In genomic region chr4:33243921-33244320, GRCm38 (mm10) we compare ENCODE assay signal across 16 mouse cellular contexts. TPM values are rescaled to one million over a fixed set of nuclear protein-coding genes. Genes with fewer than 3 reads are reported as not detected.
DNase-seq lines count a peak whose midpoint lies in the region; ATAC-seq and TF ChIP-seq lines count a peak whose summit lies in the region.
"Had no signal": no experiment of that assay in that cellular context is flagged by ENCODE, and none has a peak within 500 bp of the region (broad histone marks: within the 10 kb centered on the region; RNA-seq: fewer than 3 reads in every experiment).

No protein-coding gene starts in this region.

- H3K4me3 ChIP-seq in midbrain, embryonic 12.5 days, result no peak overlapping the region
- H3K4me3 ChIP-seq in midbrain, embryonic 14.5 days (replicated peaks; ENCODE audit: low read depth, low read length), result no peak overlapping the region
- no peak overlapping the region for H3K4me3 ChIP-seq in MEL (ENCODE audit: control insufficient read depth in 1 of 2, insufficient read depth in 1 of 2, low read depth in 2 of 2, low read length in 2 of 2)
- H3K4me3 ChIP-seq: embryonic facial prominence, embryonic 12.5 days; limb, embryonic 15.5 days; lung, embryonic 15.5 days had no signal

- no peak for TF ChIP-seq RAD21 in MEL (IDR thresholded peaks at IDR 0.05; ENCODE audit: low read depth, low read length)

- peaks cover 31% of the 10 kb centered on the region for H3K36me3 ChIP-seq in midbrain, embryonic 12.5 days
- peaks cover 34% of the 10 kb centered on the region for H3K36me3 ChIP-seq in midbrain, embryonic 14.5 days (ENCODE audit: control insufficient read depth, insufficient read depth, low read length)
- peaks cover 7 to 24% of the 10 kb centered on the region in 2 experiments for H3K36me3 ChIP-seq in MEL (ENCODE audit: control insufficient read depth in 1 of 2, insufficient read depth in 2 of 2, low read length in 2 of 2)

- no peak overlapping the region for H3K9ac ChIP-seq in midbrain, embryonic 12.5 days (replicated peaks)
- H3K9ac ChIP-seq in midbrain, embryonic 14.5 days (replicated peaks; ENCODE audit: low read length), result no peak overlapping the region
- no peak overlapping the region for H3K9ac ChIP-seq in MEL (ENCODE audit: control insufficient read depth, low read depth, low read length, poor library complexity, severe bottlenecking)
- H3K9ac ChIP-seq: embryonic facial prominence, embryonic 12.5 days; limb, embryonic 15.5 days; lung, embryonic 15.5 days had no signal

- no peak overlapping the region for H3K4me2 ChIP-seq in midbrain, embryonic 12.5 days (replicated peaks)
- no peak overlapping the region for H3K4me2 ChIP-seq in midbrain, embryonic 14.5 days (ENCODE audit: low read length)
- H3K4me2 ChIP-seq: embryonic facial prominence, embryonic 12.5 days; limb, embryonic 15.5 days; lung, embryonic 15.5 days had no signal

- no peaks in the 10 kb centered on the region for H3K9me3 ChIP-seq in midbrain, embryonic 12.5 days
- H3K9me3 ChIP-seq in midbrain, embryonic 14.5 days (ENCODE audit: control insufficient read depth, low read length), result no peaks in the 10 kb centered on the region
- no peaks in the 10 kb centered on the region for H3K9me3 ChIP-seq in MEL (replicated peaks; ENCODE audit: insufficient read depth, low read length)
- H3K9me3 ChIP-seq: embryonic facial prominence, embryonic 12.5 days; limb, embryonic 15.5 days; lung, embryonic 15.5 days had no signal

- no peaks in the 10 kb centered on the region for H3K27me3 ChIP-seq in midbrain, embryonic 12.5 days
- H3K27me3 ChIP-seq in midbrain, embryonic 14.5 days (ENCODE audit: control insufficient read depth, insufficient read depth, low read length), result no peaks in the 10 kb centered on the region
- no peaks in the 10 kb centered on the region for H3K27me3 ChIP-seq in MEL (ENCODE audit: control insufficient read depth in 1 of 2, insufficient read depth in 2 of 2, low read length in 2 of 2)
- H3K27me3 ChIP-seq: CH12.LX; embryonic facial prominence, embryonic 12.5 days; limb, embryonic 15.5 days; lung, embryonic 15.5 days had no signal

- TF ChIP-seq EP300 in MEL (IDR thresholded peaks at IDR 0.05; ENCODE audit: low read depth in 1 of 2, low read length in 2 of 2), result no peak

- DNase-seq in heart, adult 11 months, result peak; percentile 87
- no peak for DNase-seq in heart, postnatal 4 days
- no peak for DNase-seq in midbrain, embryonic 14.5 days
- peak; percentile 17 for DNase-seq in MEL (ENCODE audit: low read depth, low spot score)
- DNase-seq in natural killer cell, adult 2 months (ENCODE audit: low spot score in 2 of 2), result peak; percentile 29 to 42
- DNase-seq in spleen, adult 12 weeks (ENCODE audit: low spot score), result no peak
- no peak for DNase-seq in kidney, postnatal 25 days
- DNase-seq: cerebellum, postnatal 25 days; heart, postnatal 14 days had no signal

- peaks cover 11% of the 10 kb centered on the region for H3K79me2 ChIP-seq in MEL (ENCODE audit: control insufficient read depth, insufficient read depth, low read length, poor library complexity)

- 87% methylated on average over 4 of the region's 4 CpGs for WGBS in midbrain, embryonic 12.5 days
- WGBS in midbrain, embryonic 14.5 days, result 93% methylated on average over 4 of the region's 4 CpGs

- TF ChIP-seq POLR2A in MEL (IDR thresholded peaks at IDR 0.05; ENCODE audit: control insufficient read depth in 1 of 2, insufficient read depth in 1 of 2, low read depth in 1 of 2, low read length in 2 of 2, poor library complexity in 1 of 2), result no peak

- H3K4me1 ChIP-seq in midbrain, embryonic 12.5 days, result peaks cover 20% of the 10 kb centered on the region
- H3K4me1 ChIP-seq in midbrain, embryonic 14.5 days (ENCODE audit: control insufficient read depth, insufficient read depth, low read length), result peaks cover 15% of the 10 kb centered on the region
- peaks cover 3 to 19% of the 10 kb centered on the region in 2 experiments; a peak in 3 of 4 replicates for H3K4me1 ChIP-seq in MEL (ENCODE audit: control insufficient read depth in 1 of 2, insufficient read depth in 2 of 2, low read length in 2 of 2)

- ATAC-seq in midbrain, embryonic 12.5 days (ENCODE audit: low FRiP score, low read depth), result no peak
- no peak for ATAC-seq in midbrain, embryonic 14.5 days (ENCODE audit: low FRiP score, low TSS enrichment)

- no peak for TF ChIP-seq CTCF in MEL (IDR thresholded peaks at IDR 0.05 in 2 of 3, conservative IDR thresholded peaks at IDR 0.05 in 1 of 3; ENCODE audit: control insufficient read depth in 1 of 3, insufficient read depth in 1 of 3, low read depth in 2 of 3, low read length in 3 of 3, poor library complexity in 1 of 3, severe bottlenecking in 1 of 3)

- 0 out of 2 replicates have a peak overlapping the region, but pooled peaks have one; percentile 36 for H3K27ac ChIP-seq in midbrain, embryonic 12.5 days (replicated peaks)
- no peak overlapping the region; the same call in 1 of the 2 replicates for H3K27ac ChIP-seq in midbrain, embryonic 14.5 days (replicated peaks; ENCODE audit: low read depth, low read length)
- no peak overlapping the region for H3K27ac ChIP-seq in MEL (ENCODE audit: control insufficient read depth, low read depth, low read length)
- H3K27ac ChIP-seq: lung, embryonic 15.5 days had no signal

TF ChIP-seq in MEL, 35 proteins besides CTCF, POLR2A, EP300 and RAD21:
- no peak for TF ChIP-seq UBTF (IDR thresholded peaks at IDR 0.05; ENCODE audit: borderline replicate concordance, insufficient read depth, low read depth, low read length)
- no peak for TF ChIP-seq ZC3H11A (IDR thresholded peaks at IDR 0.05; ENCODE audit: low read depth, low read length)
- no peak for TF ChIP-seq GATA1 (IDR thresholded peaks at IDR 0.05; ENCODE audit: low read depth, low read length)
- no peak for TF ChIP-seq KAT2A (conservative IDR thresholded peaks at IDR 0.05; ENCODE audit: low read depth, low read length)
- TF ChIP-seq ZMIZ1 (IDR thresholded peaks at IDR 0.05; ENCODE audit: low read depth, low read length), result no peak
- TF ChIP-seq POLR2AphosphoS5 (IDR thresholded peaks at IDR 0.05; ENCODE audit: borderline replicate concordance, low read depth, low read length), result no peak
- TF ChIP-seq MYB (IDR thresholded peaks at IDR 0.05; ENCODE audit: low read depth, low read length), result no peak
- no peak for TF ChIP-seq MYC (IDR thresholded peaks at IDR 0.05; ENCODE audit: low read depth, low read length)
- no peak for TF ChIP-seq SMC3 (IDR thresholded peaks at IDR 0.05; ENCODE audit: low read depth, low read length)
- no peak for TF ChIP-seq MEF2A (IDR thresholded peaks at IDR 0.05; ENCODE audit: extremely low read depth, insufficient replicate concordance, low read depth, low read length, poor library complexity, severe bottlenecking)
- no peak for TF ChIP-seq POLR2AphosphoS2 (IDR thresholded peaks at IDR 0.05; ENCODE audit: low read length)
- TF ChIP-seq E2F4 (IDR thresholded peaks at IDR 0.05; ENCODE audit: borderline replicate concordance, low read depth, low read length), result no peak
- TF ChIP-seq HCFC1 (IDR thresholded peaks at IDR 0.05; ENCODE audit: low read depth, low read length), result no peak
- no peak for TF ChIP-seq USF2 (IDR thresholded peaks at IDR 0.05; ENCODE audit: borderline replicate concordance in 1 of 2, insufficient read depth in 1 of 2, low read depth in 1 of 2, low read length in 2 of 2)
TF ChIP-seq in MEL: peak in this region for 0.

RNA-seq across cellular contexts. Expression of gene Srsf12, which starts 35.1 kb away (rescaled TPM):
- under 1 TPM; 0.18 to 0.29 TPM for total RNA-seq in heart, postnatal 4 days (2021)
- polyA plus RNA-seq in midbrain, embryonic 12.5 days (2016; fragmentation: Nextera tagmentation; extraction: Ambion mirVana), result 14.3 and 16.9 TPM in 2 replicates
- 54.4 and 63.4 TPM in 2 replicates for polyA plus RNA-seq in midbrain, embryonic 14.5 days (2014; fragmentation: Nextera tagmentation; extraction: Ambion mirVana)
- not detected in 2 replicates for total RNA-seq in MEL (2012; rRNA removed)
- not detected for polyA plus RNA-seq in MEL (2012; ENCODE audit: insufficient read depth in 1 of 2, insufficient read length in 2 of 2, low read depth in 1 of 2, low replicate concordance in 2 of 2, missing spikeins in 1 of 2)
- total RNA-seq: CH12.LX; granulocyte monocyte progenitor cell, adult 5-6 weeks; heart, postnatal 14 days; megakaryocyte-erythroid progenitor cell, adult 5-6 weeks had no signal

RNA-seq across cellular contexts. Expression of gene Pnrc1, which starts 46.0 kb away (rescaled TPM):
- 100 to 1,000 TPM; 103 to 110 TPM for total RNA-seq in heart, postnatal 4 days (2021)
- polyA plus RNA-seq in midbrain, embryonic 12.5 days (2016; fragmentation: Nextera tagmentation; extraction: Ambion mirVana), result 110 and 113 TPM in 2 replicates
- polyA plus RNA-seq in midbrain, embryonic 14.5 days (2014; fragmentation: Nextera tagmentation; extraction: Ambion mirVana), result 73.5 and 83.2 TPM in 2 replicates
- 7.6 and 11.8 TPM in 2 replicates for total RNA-seq in MEL (2012; rRNA removed)
- polyA plus RNA-seq in MEL (2012; ENCODE audit: insufficient read depth in 1 of 2, insufficient read length in 2 of 2, low read depth in 1 of 2, low replicate concordance in 2 of 2, missing spikeins in 1 of 2), result 10 to 100 TPM in 1 of 2 experiments, not detected in 1; 14.4 TPM

RNA-seq across cellular contexts. Expression of gene Pm20d2, which starts 54.4 kb away (rescaled TPM):
- 10 to 100 TPM; 19.2 to 19.6 TPM for total RNA-seq in heart, postnatal 4 days (2021)
- polyA plus RNA-seq in midbrain, embryonic 12.5 days (2016; fragmentation: Nextera tagmentation; extraction: Ambion mirVana), result 1.3 and 1.6 TPM in 2 replicates
- polyA plus RNA-seq in midbrain, embryonic 14.5 days (2014; fragmentation: Nextera tagmentation; extraction: Ambion mirVana), result 1.9 and 2.3 TPM in 2 replicates
- total RNA-seq in MEL (2012; rRNA removed), result not detected in 2 replicates
- not detected for polyA plus RNA-seq in MEL (2012; ENCODE audit: insufficient read depth in 1 of 2, insufficient read length in 2 of 2, low read depth in 1 of 2, low replicate concordance in 2 of 2, missing spikeins in 1 of 2)

Comparison
In these comparisons a context has a peak if more than half of its experiments do, and no peak if none do; other contexts are left out.
1. DNase-seq: peak in heart, adult 11 months (single experiment), MEL (single experiment) and natural killer cell, adult 2 months (2 of 2); none in heart, postnatal 4 days (single experiment), midbrain, embryonic 14.5 days (single experiment), spleen, adult 12 weeks (single experiment) and kidney, postnatal 25 days (0 of 2).
2. RNA of gene Srsf12, which starts 35.1 kb away (polyA plus RNA-seq): 54.4 to 63.4 TPM in midbrain, embryonic 14.5 days and 14.3 to 16.9 TPM in midbrain, embryonic 12.5 days; not detected in MEL; every median in the first group is over 10 times any median in the second.